Mouse (Mus musculus): Measurements from ENCODE around the gene Asb4.

GRCm38 (mm10) chr6:5380624-5381252, 2.4 kb upstream of the Asb4 start:
- TF ChIP-seq CTCF (IDR thresholded peaks at IDR 0.05; ENCODE audit: borderline replicate concordance, extremely low read depth, insufficient read depth, insufficient read length) (no peak), POLR2A (IDR thresholded peaks at IDR 0.05; ENCODE audit: borderline replicate concordance, extremely low read depth, insufficient read depth, insufficient read length, poor library complexity, severe bottlenecking) (0 out of 2 replicates have a peak, but pooled peaks have one; percentile 11)
